Mouse (Mus musculus) hindbrain, embryonic 12.5 days (tissue): ENCODE measurements at regions not wholly inside any gene's neighbourhood (a gene's known extent, or its start where the extent isn't known, plus 50 kb on each side); places are given as distances from the start of the nearest gene placed in this dataset.

Source experiments
- ATAC-seq: fragments of 200-750 bp; cut with Nextera tagmentation; 2 replicates; pipeline ENCODE4 v1.8.0; 2017; ENCODE audit warnings: moderate TSS enrichment; ENCODE audit not compliant: low FRiP score
- H3K27ac ChIP-seq: fragments of 300-500 bp; sonication (generic); 2 replicates; pipeline ENCODE4 v1.5.1; 2016; ENCODE audit warnings: mild to moderate bottlenecking
- H3K27me3 ChIP-seq: fragments of 300-500 bp; sonication (generic); 2 replicates; pipeline ENCODE4 v1.6.1; 2016; ENCODE audit warnings: mild to moderate bottlenecking
- H3K36me3 ChIP-seq: fragments of 300-500 bp; sonication (generic); 2 replicates; pipeline ENCODE4 v1.6.1; 2016; ENCODE audit warnings: mild to moderate bottlenecking
- H3K4me1 ChIP-seq: fragments of 300-500 bp; sonication (generic); 2 replicates; pipeline ENCODE4 v1.6.1; 2016
- H3K4me2 ChIP-seq: fragments of 300-500 bp; sonication (generic); replicated peaks from 2 replicates; pipeline ENCODE4 v1.6.1; 2016; ENCODE audit warnings: mild to moderate bottlenecking
- H3K4me3 ChIP-seq: fragments of 300-500 bp; sonication (generic); 2 replicates; pipeline ENCODE4 v1.5.1; 2016; ENCODE audit warnings: mild to moderate bottlenecking
- H3K9ac ChIP-seq: fragments of 300-500 bp; sonication (generic); 2 replicates; pipeline ENCODE4 v1.6.1; 2016; ENCODE audit warnings: mild to moderate bottlenecking, moderate library complexity
- H3K9me3 ChIP-seq: fragments of 300-500 bp; sonication (generic); replicated peaks from 2 replicates; pipeline ENCODE4 v1.6.1; 2016; ENCODE audit warnings: mild to moderate bottlenecking
- WGBS: fragments of 180-500 bp; shearing (Covaris S2); methylation state at CpG from one replicate; pipeline ENCODE4 v1.1.7; 2016; 5-methylcytosine and 5-hydroxymethylcytosine counted together

- Histone ChIP-seq H3K4me2 (no peak overlapping the region), H3K27ac (no peak overlapping the region), H3K4me1 (peaks cover 9% of the 10 kb centered on the region; the same call in 1 of the 2 replicates), H3K36me3 (no peaks in the 10 kb centered on the region), H3K9me3 (no peaks in the 10 kb centered on the region), H3K4me3 (no peak overlapping the region), H3K9ac (no peak overlapping the region), H3K27me3 (no peaks in the 10 kb centered on the region)
- WGBS: 89% methylated on average over 12 of the region's 12 CpGs
- no peak for ATAC-seq
Measured at GRCm38 (mm10) chr6:31117666-31118065, 158.8 kb upstream of the Klf14 start.

- WGBS: 19% methylated on average over 8 of the region's 8 CpGs
- 0 out of 2 replicates have a peak overlapping the region, but pooled peaks have one; percentile 30 for H3K27ac ChIP-seq
Measured at GRCm38 (mm10) chr6:31121008-31121407, 162.1 kb upstream of the Klf14 start.

DNA sequence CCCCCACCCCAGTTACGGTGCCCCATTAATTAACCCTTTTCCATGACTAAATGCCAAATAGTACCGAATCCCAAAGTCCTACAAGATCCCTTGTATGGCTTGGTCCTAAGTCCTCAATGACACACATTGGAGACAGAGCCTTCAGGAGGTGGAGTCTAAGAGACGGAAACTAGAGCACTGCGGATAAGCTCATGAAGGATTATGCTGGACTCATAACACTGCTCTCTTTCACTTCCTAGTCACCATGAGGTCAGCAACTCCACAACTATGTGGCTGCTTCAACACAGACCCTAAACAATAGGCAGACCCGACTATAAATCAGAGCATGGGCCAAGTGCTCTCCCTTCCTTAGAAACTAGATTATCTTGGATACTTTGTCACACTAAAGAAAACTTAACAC is 164.0 kb upstream of the Klf14 start:
- Histone ChIP-seq H3K9me3 (no peaks in the 10 kb centered on the region), H3K27ac (no peak overlapping the region), H3K4me1 (peaks cover 6% of the 10 kb centered on the region; the same call in 1 of the 2 replicates), H3K9ac (no peak overlapping the region), H3K27me3 (no peaks in the 10 kb centered on the region), H3K4me3 (no peak overlapping the region), H3K4me2 (no peak overlapping the region), H3K36me3 (no peaks in the 10 kb centered on the region)
- ATAC-seq: no peak
- 88% methylated on average over 5 of the region's 5 CpGs for WGBS

More at GRCm38 (mm10) chr6:31121008-31121407, 162.1 kb upstream of the Klf14 start:
- Histone ChIP-seq H3K9me3 (no peaks in the 10 kb centered on the region), H3K4me3 (no peak overlapping the region), H3K4me2 (no peak overlapping the region; the same call in 1 of the 2 replicates), H3K4me1 (peaks cover 9% of the 10 kb centered on the region; the same call in 1 of the 2 replicates), H3K36me3 (no peaks in the 10 kb centered on the region), H3K9ac (no peak overlapping the region), H3K27me3 (no peaks in the 10 kb centered on the region)
- peak; percentile 64; the same call in 1 of the 2 replicates for ATAC-seq

GRCm38 (mm10) chr6:31123342-31123990 is 164.6 kb upstream of the Klf14 start:
- Histone ChIP-seq H3K27me3 (no peaks in the 10 kb centered on the region), H3K9me3 (no peaks in the 10 kb centered on the region), H3K9ac (no peak overlapping the region), H3K4me3 (no peak overlapping the region), H3K27ac (no peak overlapping the region), H3K4me1 (peaks cover 6% of the 10 kb centered on the region; the same call in 1 of the 2 replicates), H3K4me2 (no peak overlapping the region), H3K36me3 (no peaks in the 10 kb centered on the region)
- no peak for ATAC-seq
- 74% methylated on average over 4 of the region's 4 CpGs for WGBS

DNA sequence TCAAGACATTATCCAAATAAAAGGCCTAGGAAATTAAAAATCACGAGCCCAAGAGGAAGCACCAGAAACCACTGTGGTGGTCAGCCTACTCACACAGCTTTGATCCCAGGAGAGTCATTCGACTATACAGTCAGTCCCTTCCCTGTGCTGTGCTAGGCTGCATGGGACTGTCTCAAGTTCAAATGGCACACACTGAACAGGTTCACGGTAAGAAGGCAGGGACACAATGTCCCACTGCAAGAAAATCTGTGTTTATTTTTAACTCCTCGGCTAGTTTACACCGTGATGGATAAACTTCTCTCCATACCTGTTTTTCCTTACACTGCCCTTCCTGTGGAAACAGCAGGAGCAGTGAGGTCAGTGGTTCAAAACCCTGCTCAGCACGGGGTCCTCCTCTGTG is 165.2 kb upstream of the Klf14 start:
- peaks cover 6% of the 10 kb centered on the region; the same call in 1 of the 2 replicates for H3K4me1 ChIP-seq

GRCm38 (mm10) chr6:31124872-31125271 is 166.0 kb upstream of the Klf14 start:
- Histone ChIP-seq H3K27me3 (no peaks in the 10 kb centered on the region), H3K4me2 (no peak overlapping the region), H3K9me3 (no peaks in the 10 kb centered on the region), H3K4me3 (no peak overlapping the region), H3K36me3 (no peaks in the 10 kb centered on the region), H3K4me1 (peaks cover 6% of the 10 kb centered on the region; the same call in 1 of the 2 replicates), H3K9ac (no peak overlapping the region), H3K27ac (no peak overlapping the region)
- 93% methylated on average over 4 of the region's 4 CpGs for WGBS
- ATAC-seq: no peak

More for the DNA sequence above, 165.2 kb upstream of the Klf14 start:
- 71% methylated on average over 6 of the region's 6 CpGs for WGBS
- Histone ChIP-seq H3K9ac (no peak overlapping the region), H3K4me2 (no peak overlapping the region), H3K36me3 (no peaks in the 10 kb centered on the region), H3K9me3 (no peaks in the 10 kb centered on the region), H3K4me3 (no peak overlapping the region), H3K27me3 (no peaks in the 10 kb centered on the region), H3K27ac (no peak overlapping the region)
- no peak for ATAC-seq

DNA sequence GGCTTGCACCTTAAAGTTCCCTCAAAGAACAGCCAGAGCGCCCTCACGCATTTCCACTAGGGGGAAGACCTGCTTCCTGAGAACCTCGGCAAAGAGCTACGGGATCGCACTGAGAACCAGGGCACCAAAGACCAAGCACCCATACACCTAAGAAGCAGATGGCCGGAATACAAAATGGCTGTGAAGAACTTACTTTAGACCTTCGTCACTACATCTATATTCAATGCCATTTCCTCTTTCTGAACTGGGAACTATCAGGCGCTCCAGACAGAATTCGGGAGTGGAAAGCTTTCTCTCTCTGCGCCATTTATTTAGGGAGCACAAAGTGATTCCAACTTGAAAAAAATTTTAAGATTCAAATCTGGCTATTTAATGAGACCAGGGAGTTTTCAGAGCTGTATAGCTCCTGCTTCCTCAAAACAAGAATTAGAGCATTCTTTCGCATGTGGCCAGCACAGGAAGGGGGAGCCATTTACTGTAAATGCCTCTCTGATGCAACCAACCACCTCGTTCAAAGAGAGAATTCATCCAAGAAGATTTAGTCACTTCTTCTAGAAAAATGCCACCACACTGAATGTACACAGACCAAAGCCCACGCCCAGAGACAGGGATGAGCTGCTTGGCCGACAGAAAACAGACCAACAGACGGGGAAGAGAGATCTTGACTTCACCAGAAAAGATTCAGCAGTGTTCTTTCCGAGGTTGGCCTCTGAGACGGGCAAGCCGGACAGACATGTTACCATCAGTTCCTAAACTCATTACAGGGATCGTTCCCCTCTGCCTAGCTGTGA is 166.6 kb upstream of the Klf14 start:
- H3K4me2 ChIP-seq: no peak overlapping the region
- no peak for ATAC-seq
- no peak overlapping the region for H3K4me3 ChIP-seq
- H3K27me3 ChIP-seq: no peaks in the 10 kb centered on the region
- no peaks in the 10 kb centered on the region for H3K36me3 ChIP-seq
- no peaks in the 10 kb centered on the region for H3K9me3 ChIP-seq
- H3K9ac ChIP-seq: no peak overlapping the region
- WGBS: 75% methylated on average over 19 of the region's 19 CpGs
- H3K27ac ChIP-seq: no peak overlapping the region
- H3K4me1 ChIP-seq: peaks cover 6% of the 10 kb centered on the region; the same call in 1 of the 2 replicates

DNA sequence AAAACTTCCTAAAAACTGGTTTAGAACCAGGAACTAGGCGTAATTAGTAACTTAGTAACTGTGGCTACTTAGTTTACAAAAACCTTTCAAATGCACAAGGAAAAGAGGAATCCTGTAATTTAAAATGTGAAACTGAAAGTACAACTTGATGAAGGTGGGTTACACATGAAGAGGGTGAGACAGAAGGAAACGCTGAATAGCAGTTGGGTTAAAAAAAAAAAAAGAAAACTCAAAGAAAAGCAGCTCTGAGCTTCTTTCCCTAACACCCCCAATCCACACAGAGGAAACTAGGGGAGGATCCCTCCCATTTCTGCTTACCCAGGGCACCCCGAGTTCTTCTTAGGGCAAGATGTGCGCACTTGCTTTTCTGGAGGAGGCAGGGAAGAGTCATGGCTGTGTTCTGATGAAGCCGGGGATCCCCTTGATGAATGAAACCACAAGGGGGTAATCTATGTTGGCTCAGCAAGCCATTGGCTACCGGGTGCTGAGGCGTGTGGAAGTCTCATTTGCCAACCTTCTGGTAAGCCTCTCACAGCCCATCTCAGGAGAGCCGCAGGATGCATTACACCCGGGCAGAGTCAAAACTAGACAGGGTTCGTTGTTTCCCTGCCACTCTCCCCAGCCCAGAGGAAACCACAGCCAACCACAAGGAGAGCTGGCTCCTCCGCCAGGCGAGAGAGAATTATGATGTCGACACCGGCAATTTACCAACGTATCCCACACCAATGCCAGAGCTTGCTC is 167.4 kb upstream of the Klf14 start:
- H3K9ac ChIP-seq: no peak overlapping the region
- no peak overlapping the region for H3K27ac ChIP-seq
- no peaks in the 10 kb centered on the region for H3K36me3 ChIP-seq
- no peak for ATAC-seq
- H3K27me3 ChIP-seq: no peaks in the 10 kb centered on the region
- H3K4me3 ChIP-seq: no peak overlapping the region
- 85% methylated on average over 15 of the region's 15 CpGs for WGBS
- no peaks in the 10 kb centered on the region for H3K9me3 ChIP-seq
- H3K4me1 ChIP-seq: peaks cover 1% of the 10 kb centered on the region; the same call in 1 of the 2 replicates
- H3K4me2 ChIP-seq: no peak overlapping the region

GRCm38 (mm10) chr6:31129170-31129569 is 170.3 kb upstream of the Klf14 start:
- ATAC-seq: no peak
- no peak overlapping the region for H3K4me3 ChIP-seq
- no peaks in the 10 kb centered on the region for H3K36me3 ChIP-seq
- H3K9ac ChIP-seq: no peak overlapping the region
- H3K27ac ChIP-seq: no peak overlapping the region
- H3K9me3 ChIP-seq: peaks cover 11% of the 10 kb centered on the region; the same call in 1 of the 2 replicates
- no peak overlapping the region for H3K4me2 ChIP-seq
- no peaks in the 10 kb centered on the region for H3K4me1 ChIP-seq
- 55% methylated on average over 7 of the region's 7 CpGs for WGBS
- H3K27me3 ChIP-seq: no peaks in the 10 kb centered on the region

DNA sequence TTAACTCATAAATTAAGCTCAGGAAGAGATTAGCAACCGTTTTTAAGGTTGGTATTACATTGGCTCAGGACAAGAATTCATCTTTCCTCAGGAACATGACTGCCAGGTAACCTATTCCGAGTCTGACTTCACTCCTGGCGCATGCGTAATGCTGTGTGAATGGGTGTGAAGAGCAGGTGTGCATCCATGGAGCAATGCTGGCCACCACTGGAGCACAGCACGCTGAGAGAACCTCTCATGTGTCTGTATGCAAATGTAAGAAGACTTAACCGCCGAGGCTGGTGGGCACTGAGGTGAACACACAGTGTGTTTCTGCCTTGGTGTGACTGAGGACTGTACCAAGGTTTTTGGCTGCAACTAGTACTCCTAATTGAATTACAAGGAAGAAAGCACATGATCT is 171.1 kb upstream of the Klf14 start:
- Histone ChIP-seq H3K9me3 (peaks cover 11% of the 10 kb centered on the region; the same call in 1 of the 2 replicates), H3K27me3 (no peaks in the 10 kb centered on the region), H3K9ac (no peak overlapping the region), H3K4me1 (no peaks in the 10 kb centered on the region), H3K36me3 (no peaks in the 10 kb centered on the region), H3K4me2 (no peak overlapping the region), H3K4me3 (no peak overlapping the region), H3K27ac (no peak overlapping the region)
- 83% methylated on average over 7 of the region's 7 CpGs for WGBS
- no peak for ATAC-seq

DNA sequence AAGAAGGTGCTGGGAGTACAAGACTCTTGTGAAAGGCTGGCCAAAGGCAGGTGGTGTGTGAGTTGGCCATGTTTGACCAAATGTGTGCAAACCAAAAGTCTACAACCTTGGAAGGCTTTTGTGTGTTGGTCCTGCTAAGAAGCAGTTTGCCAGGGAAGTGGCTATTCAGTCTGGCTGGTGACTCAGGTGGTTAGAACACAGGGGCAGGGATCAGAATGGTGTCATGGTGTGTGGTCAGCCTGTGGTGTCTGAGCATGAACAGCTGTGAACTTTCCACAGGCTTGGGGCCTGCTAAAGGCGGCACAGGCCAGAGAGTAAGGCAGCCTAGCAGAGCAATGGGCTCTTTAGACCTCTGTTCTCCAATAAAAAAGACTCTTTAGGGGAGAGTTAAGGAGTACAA is 171.6 kb upstream of the Klf14 start:
- H3K27me3 ChIP-seq: no peaks in the 10 kb centered on the region
- no peak overlapping the region for H3K4me2 ChIP-seq
- no peaks in the 10 kb centered on the region for H3K4me1 ChIP-seq
- H3K36me3 ChIP-seq: no peaks in the 10 kb centered on the region
- H3K9me3 ChIP-seq: peaks cover 11% of the 10 kb centered on the region; the same call in 1 of the 2 replicates
- 92% methylated on average over 1 of the region's 1 CpGs for WGBS
- no peak overlapping the region for H3K27ac ChIP-seq
- no peak overlapping the region for H3K4me3 ChIP-seq
- H3K9ac ChIP-seq: no peak overlapping the region
- ATAC-seq: no peak

- no peaks in the 10 kb centered on the region for H3K36me3 ChIP-seq
- H3K9ac ChIP-seq: no peak overlapping the region
- ATAC-seq: no peak
- H3K27ac ChIP-seq: no peak overlapping the region
- H3K4me3 ChIP-seq: no peak overlapping the region
- H3K4me1 ChIP-seq: no peaks in the 10 kb centered on the region
- H3K4me2 ChIP-seq: no peak overlapping the region
- no peaks in the 10 kb centered on the region for H3K27me3 ChIP-seq
- WGBS: 83% methylated on average over 9 of the region's 9 CpGs
- H3K9me3 ChIP-seq: peaks cover 11% of the 10 kb centered on the region; the same call in 1 of the 2 replicates
Measured at GRCm38 (mm10) chr6:31131716-31132115, 172.8 kb upstream of the Klf14 start.
